In the genomic region with DNA sequence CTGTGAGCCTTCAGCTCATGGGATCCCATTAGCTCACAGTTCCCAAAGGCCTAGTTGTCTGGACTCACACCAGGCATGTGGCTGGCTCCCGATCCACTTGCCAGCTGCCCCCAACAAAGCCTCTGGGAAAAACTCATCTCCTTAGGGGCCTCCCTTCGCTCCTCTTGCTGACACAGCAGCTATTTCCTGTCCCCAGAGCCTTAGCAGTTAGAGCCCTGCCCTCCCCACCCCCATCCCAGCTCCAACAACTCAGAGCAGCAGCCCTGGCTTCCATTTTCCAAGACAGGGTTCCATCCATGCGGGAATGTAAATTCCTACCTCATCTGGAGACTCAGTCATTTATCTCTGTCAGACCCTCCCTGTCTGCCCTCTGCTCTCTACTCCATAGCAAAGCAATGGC, we compare ENCODE assay signal across 15 mouse cellular contexts. TPM values are rescaled to one million over a fixed set of nuclear protein-coding genes. Genes with fewer than 3 reads are reported as not detected.
DNase-seq lines count a peak whose midpoint lies in the region; ATAC-seq lines count a peak whose summit lies in the region.
"Had no signal": no experiment of that assay in that cellular context is flagged by ENCODE, and none has a peak within 500 bp of the region (broad histone marks: within the 10 kb centered on the region; RNA-seq: fewer than 3 reads in every experiment).

No protein-coding gene starts in this region.

- no peaks in the 10 kb centered on the region for H3K27me3 ChIP-seq in hindbrain, embryonic 12.5 days
- no peaks in the 10 kb centered on the region for H3K27me3 ChIP-seq in hindbrain, embryonic 16.5 days (replicated peaks; ENCODE audit: control insufficient read depth, insufficient read depth, low read length)
- H3K27me3 ChIP-seq in neural tube, embryonic 12.5 days (replicated peaks), result no peaks in the 10 kb centered on the region
- no peaks in the 10 kb centered on the region for H3K27me3 ChIP-seq in neural tube, embryonic 15.5 days (replicated peaks)
- H3K27me3 ChIP-seq: forebrain, embryonic 12.5 days; midbrain, embryonic 12.5 days; Patski had no signal

- 0 out of 2 replicates have a peak overlapping the region, but pooled peaks have one; percentile 14 for H3K27ac ChIP-seq in hindbrain, embryonic 12.5 days
- H3K27ac ChIP-seq in hindbrain, embryonic 16.5 days (ENCODE audit: low read depth, low read length), result no peak overlapping the region
- 0 out of 2 replicates have a peak overlapping the region, but pooled peaks have one; percentile 10 for H3K27ac ChIP-seq in neural tube, embryonic 12.5 days
- no peak overlapping the region for H3K27ac ChIP-seq in neural tube, embryonic 15.5 days (replicated peaks)
- H3K27ac ChIP-seq: forebrain, embryonic 12.5 days; gastrocnemius, adult 2 months; liver, embryonic 14.5 days; midbrain, embryonic 12.5 days had no signal

- H3K36me3 ChIP-seq in hindbrain, embryonic 12.5 days, result no peaks in the 10 kb centered on the region
- no peaks in the 10 kb centered on the region for H3K36me3 ChIP-seq in hindbrain, embryonic 16.5 days (ENCODE audit: control insufficient read depth, insufficient read depth, low read length)
- H3K36me3 ChIP-seq in neural tube, embryonic 12.5 days, result no peaks in the 10 kb centered on the region
- no peaks in the 10 kb centered on the region for H3K36me3 ChIP-seq in neural tube, embryonic 15.5 days
- H3K36me3 ChIP-seq: forebrain, embryonic 12.5 days; midbrain, embryonic 12.5 days had no signal

- H3K9ac ChIP-seq in hindbrain, embryonic 12.5 days, result no peak overlapping the region
- no peak overlapping the region for H3K9ac ChIP-seq in hindbrain, embryonic 16.5 days (ENCODE audit: low read depth, low read length)
- H3K9ac ChIP-seq in neural tube, embryonic 12.5 days, result no peak overlapping the region
- H3K9ac ChIP-seq in neural tube, embryonic 15.5 days (replicated peaks), result no peak overlapping the region
- H3K9ac ChIP-seq: forebrain, embryonic 12.5 days; liver, embryonic 14.5 days; midbrain, embryonic 12.5 days had no signal

- no peak overlapping the region for H3K4me3 ChIP-seq in hindbrain, embryonic 12.5 days
- H3K4me3 ChIP-seq in hindbrain, embryonic 16.5 days (ENCODE audit: low read length), result no peak overlapping the region
- H3K4me3 ChIP-seq in neural tube, embryonic 12.5 days, result no peak overlapping the region
- no peak overlapping the region for H3K4me3 ChIP-seq in neural tube, embryonic 15.5 days (replicated peaks)
- H3K4me3 ChIP-seq: forebrain, embryonic 12.5 days; gastrocnemius, adult 2 months; midbrain, embryonic 12.5 days had no signal

- peaks cover 7% of the 10 kb centered on the region; the same call in 1 of the 2 replicates for H3K4me1 ChIP-seq in hindbrain, embryonic 12.5 days
- no peaks in the 10 kb centered on the region; the same call in 1 of the 2 replicates for H3K4me1 ChIP-seq in hindbrain, embryonic 16.5 days (ENCODE audit: control insufficient read depth, insufficient read depth, low read depth, low read length)
- H3K4me1 ChIP-seq in neural tube, embryonic 12.5 days, result no peaks in the 10 kb centered on the region
- H3K4me1 ChIP-seq in neural tube, embryonic 15.5 days, result peaks cover 10% of the 10 kb centered on the region; the same call in 1 of the 2 replicates
- H3K4me1 ChIP-seq: midbrain, embryonic 12.5 days had no signal

- no peak for ATAC-seq in hindbrain, embryonic 12.5 days (ENCODE audit: low FRiP score)
- no peak for ATAC-seq in hindbrain, embryonic 16.5 days
- no peak for ATAC-seq in neural tube, embryonic 12.5 days (ENCODE audit: low FRiP score, low read depth)
- no peak for ATAC-seq in neural tube, embryonic 15.5 days (ENCODE audit: low FRiP score)
- ATAC-seq: CD4-positive, CD25-positive, alpha-beta regulatory T cell, adult 4 months; Patski had no signal

- WGBS in hindbrain, embryonic 12.5 days, result 28% methylated on average over 3 of the region's 3 CpGs
- WGBS in hindbrain, embryonic 16.5 days, result 28% methylated on average over 3 of the region's 3 CpGs
- 31% methylated on average over 3 of the region's 3 CpGs for WGBS in neural tube, embryonic 12.5 days
- WGBS in neural tube, embryonic 15.5 days, result 27% methylated on average over 3 of the region's 3 CpGs

- H3K4me2 ChIP-seq in hindbrain, embryonic 12.5 days (replicated peaks), result no peak overlapping the region
- no peak overlapping the region for H3K4me2 ChIP-seq in hindbrain, embryonic 16.5 days (ENCODE audit: low read length)
- no peak overlapping the region for H3K4me2 ChIP-seq in neural tube, embryonic 12.5 days (replicated peaks)
- H3K4me2 ChIP-seq in neural tube, embryonic 15.5 days, result no peak overlapping the region
- H3K4me2 ChIP-seq: forebrain, embryonic 12.5 days; midbrain, embryonic 12.5 days had no signal

- DNase-seq in kidney, postnatal 25 days, result peak; percentile 40 to 60
- no peak for DNase-seq in testis, postnatal 14 days (ENCODE audit: low spot score)
- no peak for DNase-seq in natural killer cell, adult 2 months (ENCODE audit: low spot score in 2 of 2)
- DNase-seq: adrenal gland, adult 8-10 months; gastrocnemius, adult 2 months; retina, postnatal 1 day had no signal

- no peaks in the 10 kb centered on the region for H3K9me3 ChIP-seq in hindbrain, embryonic 12.5 days (replicated peaks)
- H3K9me3 ChIP-seq in hindbrain, embryonic 16.5 days (ENCODE audit: control insufficient read depth, low read length), result no peaks in the 10 kb centered on the region
- H3K9me3 ChIP-seq in neural tube, embryonic 12.5 days, result no peaks in the 10 kb centered on the region
- no peaks in the 10 kb centered on the region for H3K9me3 ChIP-seq in neural tube, embryonic 15.5 days (replicated peaks)
- H3K9me3 ChIP-seq: forebrain, embryonic 12.5 days; midbrain, embryonic 12.5 days had no signal

RNA-seq across cellular contexts. Expression of gene Ripor3, which starts 26.6 kb away (rescaled TPM):
- polyA plus RNA-seq in hindbrain, embryonic 12.5 days (2016; fragmentation: Nextera tagmentation; extraction: Ambion mirVana), result 1.1 and 1.3 TPM in 2 replicates
- 0.19 and 0.70 TPM in 2 replicates for polyA plus RNA-seq in hindbrain, embryonic 16.5 days (2015; fragmentation: Nextera tagmentation; extraction: Ambion mirVana)
- 0.37 and 0.60 TPM in 2 replicates for polyA plus RNA-seq in neural tube, embryonic 12.5 days (2016; fragmentation: Nextera tagmentation; extraction: Ambion mirVana)
- 0.47 and 0.66 TPM in 2 replicates for polyA plus RNA-seq in neural tube, embryonic 15.5 days (2015; fragmentation: Nextera tagmentation; extraction: Ambion mirVana)

RNA-seq across cellular contexts. Expression of gene Pard6b, which starts 43.7 kb away (rescaled TPM):
- polyA plus RNA-seq in hindbrain, embryonic 12.5 days (2016; fragmentation: Nextera tagmentation; extraction: Ambion mirVana), result 9.6 and 10.9 TPM in 2 replicates
- polyA plus RNA-seq in hindbrain, embryonic 16.5 days (2015; fragmentation: Nextera tagmentation; extraction: Ambion mirVana), result 4.5 and 6.6 TPM in 2 replicates
- 9.3 and 10.1 TPM in 2 replicates for polyA plus RNA-seq in neural tube, embryonic 12.5 days (2016; fragmentation: Nextera tagmentation; extraction: Ambion mirVana)
- polyA plus RNA-seq in neural tube, embryonic 15.5 days (2015; fragmentation: Nextera tagmentation; extraction: Ambion mirVana), result 6.6 and 6.8 TPM in 2 replicates

Comparison
In these comparisons a context has a peak if more than half of its experiments do, and no peak if none do; other contexts are left out.
1. H3K27ac ChIP-seq: peak in hindbrain, embryonic 12.5 days (single experiment) and neural tube, embryonic 12.5 days (single experiment); none in hindbrain, embryonic 16.5 days (single experiment) and neural tube, embryonic 15.5 days (single experiment).
2. DNase-seq: peak in kidney, postnatal 25 days (2 of 2); none in testis, postnatal 14 days (single experiment) and natural killer cell, adult 2 months (0 of 2).